Mouse (Mus musculus) hindbrain, embryonic 12.5 days (tissue): ENCODE measurements at regions not wholly inside any gene's neighbourhood (a gene's known extent, or its start where the extent isn't known, plus 50 kb on each side); places are given as distances from the start of the nearest gene placed in this dataset.

ENCODE experiments used
- ATAC-seq: fragments of 200-750 bp; cut with Nextera tagmentation; 2 replicates; pipeline ENCODE4 v1.8.0; 2017; ENCODE audit warnings: moderate TSS enrichment; ENCODE audit not compliant: low FRiP score
- H3K27ac ChIP-seq: fragments of 300-500 bp; sonication (generic); 2 replicates; pipeline ENCODE4 v1.5.1; 2016; ENCODE audit warnings: mild to moderate bottlenecking
- H3K27me3 ChIP-seq: fragments of 300-500 bp; sonication (generic); 2 replicates; pipeline ENCODE4 v1.6.1; 2016; ENCODE audit warnings: mild to moderate bottlenecking
- H3K36me3 ChIP-seq: fragments of 300-500 bp; sonication (generic); 2 replicates; pipeline ENCODE4 v1.6.1; 2016; ENCODE audit warnings: mild to moderate bottlenecking
- H3K4me1 ChIP-seq: fragments of 300-500 bp; sonication (generic); 2 replicates; pipeline ENCODE4 v1.6.1; 2016
- H3K4me2 ChIP-seq: fragments of 300-500 bp; sonication (generic); replicated peaks from 2 replicates; pipeline ENCODE4 v1.6.1; 2016; ENCODE audit warnings: mild to moderate bottlenecking
- H3K4me3 ChIP-seq: fragments of 300-500 bp; sonication (generic); 2 replicates; pipeline ENCODE4 v1.5.1; 2016; ENCODE audit warnings: mild to moderate bottlenecking
- H3K9ac ChIP-seq: fragments of 300-500 bp; sonication (generic); 2 replicates; pipeline ENCODE4 v1.6.1; 2016; ENCODE audit warnings: mild to moderate bottlenecking, moderate library complexity
- H3K9me3 ChIP-seq: fragments of 300-500 bp; sonication (generic); replicated peaks from 2 replicates; pipeline ENCODE4 v1.6.1; 2016; ENCODE audit warnings: mild to moderate bottlenecking
- WGBS: fragments of 180-500 bp; shearing (Covaris S2); methylation state at CpG from one replicate; pipeline ENCODE4 v1.1.7; 2016; 5-methylcytosine and 5-hydroxymethylcytosine counted together

- Histone ChIP-seq H3K9me3 (no peaks in the 10 kb centered on the region), H3K4me3 (no peak overlapping the region), H3K4me2 (no peak overlapping the region), H3K9ac (no peak overlapping the region), H3K36me3 (no peaks in the 10 kb centered on the region), H3K4me1 (no peaks in the 10 kb centered on the region), H3K27me3 (no peaks in the 10 kb centered on the region), H3K27ac (no peak overlapping the region)
- no peak for ATAC-seq
- WGBS, result 78% methylated on average over 3 of the region's 3 CpGs
Measured at GRCm38 (mm10) chr9:112771981-112772380, 536.2 kb upstream of the Arpp21 start.

- Histone ChIP-seq H3K9me3 (no peaks in the 10 kb centered on the region), H3K27ac (no peak overlapping the region), H3K4me1 (no peaks in the 10 kb centered on the region), H3K36me3 (no peaks in the 10 kb centered on the region), H3K27me3 (no peaks in the 10 kb centered on the region), H3K9ac (no peak overlapping the region), H3K4me2 (no peak overlapping the region), H3K4me3 (no peak overlapping the region)
- WGBS, result 70% methylated on average over 5 of the region's 5 CpGs
- ATAC-seq, result no peak
Measured at GRCm38 (mm10) chr9:112744616-112745015, 508.9 kb upstream of the Arpp21 start.

GRCm38 (mm10) chr9:112743871-112744590, 508.3 kb upstream of the Arpp21 start:
- Histone ChIP-seq H3K27me3 (no peaks in the 10 kb centered on the region), H3K27ac (no peak overlapping the region), H3K9me3 (no peaks in the 10 kb centered on the region), H3K4me3 (no peak overlapping the region), H3K9ac (no peak overlapping the region), H3K36me3 (no peaks in the 10 kb centered on the region), H3K4me2 (no peak overlapping the region), H3K4me1 (no peaks in the 10 kb centered on the region)
- ATAC-seq, result no peak
- 64% methylated on average over 1 of the region's 1 CpGs for WGBS

GRCm38 (mm10) chr9:112735761-112736160, 500.0 kb upstream of the Arpp21 start:
- no peaks in the 10 kb centered on the region for H3K36me3 ChIP-seq

GRCm38 (mm10) chr9:112725523-112725922, 489.8 kb upstream of the Arpp21 start:
- Histone ChIP-seq H3K9me3 (no peaks in the 10 kb centered on the region), H3K4me2 (no peak overlapping the region), H3K4me3 (no peak overlapping the region), H3K9ac (no peak overlapping the region), H3K27me3 (no peaks in the 10 kb centered on the region), H3K36me3 (no peaks in the 10 kb centered on the region), H3K4me1 (no peaks in the 10 kb centered on the region), H3K27ac (no peak overlapping the region)
- ATAC-seq, result no peak
- 47% methylated on average over 8 of the region's 8 CpGs for WGBS

More at GRCm38 (mm10) chr9:112735761-112736160, 500.0 kb upstream of the Arpp21 start:
- Histone ChIP-seq H3K4me3 (no peak overlapping the region), H3K4me2 (no peak overlapping the region), H3K9me3 (no peaks in the 10 kb centered on the region), H3K4me1 (no peaks in the 10 kb centered on the region), H3K27ac (no peak overlapping the region), H3K9ac (no peak overlapping the region), H3K27me3 (no peaks in the 10 kb centered on the region)
- no peak for ATAC-seq

- Histone ChIP-seq H3K4me1 (no peaks in the 10 kb centered on the region), H3K27ac (no peak overlapping the region), H3K9ac (no peak overlapping the region), H3K36me3 (no peaks in the 10 kb centered on the region), H3K4me3 (no peak overlapping the region), H3K9me3 (no peaks in the 10 kb centered on the region), H3K27me3 (no peaks in the 10 kb centered on the region), H3K4me2 (no peak overlapping the region)
- 57% methylated on average over 4 of the region's 4 CpGs for WGBS
- ATAC-seq, result no peak
Measured at GRCm38 (mm10) chr9:112725103-112725502, 489.4 kb upstream of the Arpp21 start.

GRCm38 (mm10) chr9:112723346-112723745, 487.6 kb upstream of the Arpp21 start:
- H3K27ac ChIP-seq, result no peak overlapping the region

GRCm38 (mm10) chr9:112722501-112722900, 486.8 kb upstream of the Arpp21 start:
- Histone ChIP-seq H3K9me3 (no peaks in the 10 kb centered on the region), H3K27ac (no peak overlapping the region), H3K4me3 (no peak overlapping the region), H3K27me3 (no peaks in the 10 kb centered on the region), H3K4me1 (no peaks in the 10 kb centered on the region), H3K4me2 (no peak overlapping the region), H3K36me3 (no peaks in the 10 kb centered on the region), H3K9ac (no peak overlapping the region)
- WGBS, result 88% methylated on average over 4 of the region's 4 CpGs
- no peak for ATAC-seq

More at GRCm38 (mm10) chr9:112723346-112723745, 487.6 kb upstream of the Arpp21 start:
- Histone ChIP-seq H3K4me1 (no peaks in the 10 kb centered on the region), H3K9ac (no peak overlapping the region), H3K4me2 (no peak overlapping the region), H3K4me3 (no peak overlapping the region), H3K27me3 (no peaks in the 10 kb centered on the region), H3K9me3 (no peaks in the 10 kb centered on the region), H3K36me3 (no peaks in the 10 kb centered on the region)
- WGBS, result 83% methylated on average over 1 of the region's 1 CpGs
- ATAC-seq, result no peak

GRCm38 (mm10) chr9:112715197-112715762, 479.5 kb upstream of the Arpp21 start:
- H3K4me2 ChIP-seq, result no peak overlapping the region
- peaks cover 3% of the 10 kb centered on the region; the same call in 1 of the 2 replicates for H3K4me1 ChIP-seq
- no peak overlapping the region for H3K9ac ChIP-seq
- H3K27me3 ChIP-seq, result no peaks in the 10 kb centered on the region
- peak; percentile 56; the same call in 1 of the 2 replicates for ATAC-seq
- no peaks in the 10 kb centered on the region for H3K36me3 ChIP-seq
- no peak overlapping the region for H3K27ac ChIP-seq
- 33% methylated on average over 1 of the region's 1 CpGs for WGBS
- no peak overlapping the region for H3K4me3 ChIP-seq
- 0 out of 2 replicates have a peak, but pooled peaks cover 4% of the 10 kb centered on the region for H3K9me3 ChIP-seq

GRCm38 (mm10) chr9:112678866-112679265, 443.1 kb upstream of the Arpp21 start:
- Histone ChIP-seq H3K27me3 (no peaks in the 10 kb centered on the region), H3K4me2 (no peak overlapping the region), H3K27ac (no peak overlapping the region), H3K4me1 (no peaks in the 10 kb centered on the region), H3K36me3 (no peaks in the 10 kb centered on the region), H3K9ac (no peak overlapping the region), H3K4me3 (no peak overlapping the region), H3K9me3 (no peaks in the 10 kb centered on the region)
- WGBS, result 75% methylated on average over 1 of the region's 1 CpGs
- no peak for ATAC-seq

- H3K9me3 ChIP-seq, result no peaks in the 10 kb centered on the region
- no peaks in the 10 kb centered on the region for H3K27me3 ChIP-seq
- H3K27ac ChIP-seq, result no peak overlapping the region
- WGBS, result 91% methylated on average over 5 of the region's 5 CpGs
- H3K36me3 ChIP-seq, result no peaks in the 10 kb centered on the region
- no peak overlapping the region for H3K9ac ChIP-seq
- H3K4me1 ChIP-seq, result no peaks in the 10 kb centered on the region
- H3K4me3 ChIP-seq, result no peak overlapping the region
- ATAC-seq, result no peak
- no peak overlapping the region for H3K4me2 ChIP-seq
Measured at GRCm38 (mm10) chr9:112675232-112675631, 439.5 kb upstream of the Arpp21 start.
